Mouse (Mus musculus): ENCODE measurements at regions not wholly inside any gene's neighbourhood (a gene's known extent, or its start where the extent isn't known, plus 50 kb on each side); places are given as distances from the start of the nearest gene placed in this dataset.
A peak's percentile ranks its signal among the peaks of the same experiment; 100 is the strongest.

DNA sequence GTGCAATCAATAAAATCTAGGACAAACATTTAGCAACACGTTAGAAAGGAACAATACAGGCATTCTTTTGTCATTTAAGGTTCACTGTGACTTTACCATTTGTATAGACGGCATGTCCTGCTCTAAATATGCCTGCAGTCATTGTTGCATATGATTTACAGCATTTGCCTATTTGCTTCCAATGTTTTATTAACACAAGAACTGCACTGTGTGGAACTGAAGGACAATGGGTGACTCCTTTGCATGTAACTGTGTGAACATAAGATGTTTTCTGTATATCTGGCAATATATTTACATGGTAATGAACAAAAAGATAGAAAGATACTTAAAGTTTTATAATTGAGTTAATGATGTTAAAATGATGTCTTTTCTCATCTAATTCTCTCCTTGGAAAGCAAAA is 57.1 kb downstream of the Pou4f1 start:
- ATAC-seq (replicated peaks in 1 of 2; ENCODE audit: insufficient read depth in 1 of 2, low FRiP score in 2 of 2, low TSS enrichment in 1 of 2, low read depth in 1 of 2, poor library complexity in 2 of 2, severe bottlenecking in 2 of 2), result no peak

DNA sequence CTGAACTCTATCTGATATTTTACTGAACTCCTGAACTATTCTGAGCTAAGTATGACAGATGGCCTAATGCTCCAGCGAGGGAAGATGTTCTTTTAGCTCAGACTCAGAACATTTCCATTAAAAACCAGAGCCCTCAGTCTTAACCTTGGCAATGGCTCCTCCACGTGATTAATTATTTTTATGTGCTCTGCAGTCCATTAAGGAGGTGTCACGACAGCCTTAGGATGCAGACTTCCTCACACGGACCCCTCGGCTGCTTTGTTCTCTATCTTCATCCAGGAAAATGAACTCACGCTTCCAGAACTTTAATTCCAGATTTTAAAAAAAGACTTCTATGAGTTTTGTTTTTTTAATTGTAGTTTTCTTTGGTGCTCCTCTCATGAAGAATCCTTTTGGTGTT is 57.5 kb downstream of the Pou4f1 start:
- ATAC-seq (replicated peaks in 1 of 2; ENCODE audit: insufficient read depth in 1 of 2, low FRiP score in 2 of 2, low TSS enrichment in 1 of 2, low read depth in 1 of 2, poor library complexity in 2 of 2, severe bottlenecking in 2 of 2), result no peak

DNA sequence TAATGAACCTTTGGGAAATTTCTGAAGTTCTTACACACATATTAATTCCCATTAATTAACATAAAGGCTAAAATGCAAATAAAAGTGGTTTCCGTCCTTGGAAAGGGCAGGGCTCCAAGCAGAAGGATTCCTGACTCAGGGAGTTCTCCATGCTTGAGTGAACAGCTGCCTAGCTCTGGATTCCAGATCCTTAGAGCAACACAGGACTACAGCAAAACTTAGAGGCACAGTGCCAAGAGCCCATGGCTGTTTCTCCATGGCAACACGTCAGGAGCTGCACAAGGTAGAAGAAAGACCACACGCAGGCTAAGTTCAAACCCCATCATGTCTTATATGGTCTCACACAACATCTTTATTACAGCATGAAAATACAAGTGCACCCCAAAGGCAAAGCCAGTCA is 61.7 kb downstream of the Pou4f1 start:
- ATAC-seq (replicated peaks in 1 of 2; ENCODE audit: insufficient read depth in 1 of 2, low FRiP score in 2 of 2, low TSS enrichment in 1 of 2, low read depth in 1 of 2, poor library complexity in 2 of 2, severe bottlenecking in 2 of 2), result no peak

DNA sequence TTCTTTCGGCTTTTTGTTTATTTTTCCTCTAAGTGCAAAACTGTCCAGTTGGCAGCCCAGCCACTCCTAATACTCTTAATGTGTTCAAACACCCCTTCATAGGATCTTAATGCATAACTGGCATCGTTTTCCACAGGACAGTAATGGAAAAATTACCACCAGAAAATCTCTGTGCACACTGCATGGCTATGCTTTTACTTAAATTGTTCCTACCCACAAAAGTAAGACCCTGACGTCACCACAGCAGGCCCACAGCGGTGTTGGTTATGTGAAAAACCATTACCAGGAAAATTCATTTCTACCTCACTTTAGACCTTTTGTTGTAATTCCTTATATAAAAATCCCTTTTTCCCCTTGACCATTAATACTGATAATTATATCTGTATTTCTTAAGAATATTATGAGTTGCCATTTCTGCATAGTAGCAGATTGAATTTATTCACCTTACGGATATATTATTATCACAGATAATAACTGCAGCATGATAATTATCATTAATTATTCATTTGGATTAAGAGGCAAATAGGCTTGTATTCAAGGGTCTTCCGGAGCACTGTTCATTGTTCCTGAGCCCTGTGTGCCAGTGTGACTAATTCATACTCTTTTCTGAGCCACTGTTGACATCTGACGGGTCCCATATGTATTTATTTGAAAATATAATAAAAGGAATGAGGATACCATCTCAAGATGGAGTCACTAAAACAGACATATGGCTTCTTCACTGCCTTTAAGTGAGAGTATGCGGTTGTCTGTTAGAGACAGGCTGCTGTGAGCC is 78.3 kb downstream of the Pou4f1 start:
- no peak for ATAC-seq (replicated peaks in 1 of 2; ENCODE audit: insufficient read depth in 1 of 2, low FRiP score in 2 of 2, low TSS enrichment in 1 of 2, low read depth in 1 of 2, poor library complexity in 2 of 2, severe bottlenecking in 2 of 2)

DNA sequence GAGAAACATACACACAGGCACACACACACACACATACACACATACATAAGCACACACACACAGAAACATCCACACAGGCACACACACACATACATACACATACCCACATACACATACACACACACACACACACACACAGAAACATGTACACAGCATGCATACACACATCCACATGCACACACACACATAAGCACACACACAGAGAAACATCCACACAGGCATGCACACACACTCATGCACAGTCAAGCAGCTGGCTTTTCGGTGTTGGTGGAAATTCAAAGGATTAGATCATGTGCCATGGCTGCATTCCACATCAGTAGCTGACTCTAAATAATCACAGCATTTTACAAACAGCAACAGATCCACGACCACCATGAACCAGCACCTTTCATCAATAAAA is 78.9 kb downstream of the Pou4f1 start:
- ATAC-seq (replicated peaks in 1 of 2; ENCODE audit: insufficient read depth in 1 of 2, low FRiP score in 2 of 2, low TSS enrichment in 1 of 2, low read depth in 1 of 2, poor library complexity in 2 of 2, severe bottlenecking in 2 of 2), result no peak

DNA sequence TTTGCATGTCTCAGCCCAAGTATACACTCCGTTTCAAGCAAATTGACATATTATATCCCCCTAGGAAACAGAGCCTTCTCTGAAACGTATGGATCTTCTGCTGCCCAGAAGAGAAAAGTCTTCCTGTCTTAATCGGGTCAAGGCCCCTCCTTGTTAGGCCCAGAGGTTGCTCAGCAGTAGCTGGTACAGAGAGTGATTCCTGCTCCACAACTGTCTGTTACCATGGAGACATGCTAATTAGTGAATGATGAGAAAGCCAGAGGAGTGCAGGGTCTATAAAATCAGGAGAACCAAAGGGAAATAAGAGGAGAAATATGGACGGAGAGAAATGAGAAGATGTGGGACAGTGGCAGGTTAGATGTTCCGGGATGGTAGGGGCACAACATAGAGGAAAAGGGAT is 86.8 kb downstream of the Pou4f1 start:
- no peak for ATAC-seq (replicated peaks in 1 of 2; ENCODE audit: insufficient read depth in 1 of 2, low FRiP score in 2 of 2, low TSS enrichment in 1 of 2, low read depth in 1 of 2, poor library complexity in 2 of 2, severe bottlenecking in 2 of 2)

DNA sequence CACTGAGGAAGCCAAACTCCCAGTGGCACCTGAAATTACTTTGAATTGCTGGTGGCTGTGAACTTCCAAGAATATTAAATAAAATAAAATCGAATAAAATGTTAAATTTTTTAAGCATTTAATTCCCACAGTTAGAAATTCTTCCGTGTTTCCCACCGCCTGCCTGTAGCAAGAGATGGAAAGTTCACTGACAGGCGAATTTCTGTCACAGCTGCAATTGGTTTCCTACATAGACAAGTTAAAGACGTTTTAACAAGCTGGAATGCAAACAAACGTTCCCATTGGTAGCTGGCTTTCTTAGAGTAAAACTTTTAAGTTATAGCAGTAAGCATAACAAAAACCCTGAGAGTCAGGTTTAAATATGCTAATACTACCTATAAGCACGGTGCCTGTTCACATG is 95.0 kb downstream of the Pou4f1 start:
- ATAC-seq (replicated peaks in 1 of 2; ENCODE audit: insufficient read depth in 1 of 2, low FRiP score in 2 of 2, low TSS enrichment in 1 of 2, low read depth in 1 of 2, poor library complexity in 2 of 2, severe bottlenecking in 2 of 2), result no peak

DNA sequence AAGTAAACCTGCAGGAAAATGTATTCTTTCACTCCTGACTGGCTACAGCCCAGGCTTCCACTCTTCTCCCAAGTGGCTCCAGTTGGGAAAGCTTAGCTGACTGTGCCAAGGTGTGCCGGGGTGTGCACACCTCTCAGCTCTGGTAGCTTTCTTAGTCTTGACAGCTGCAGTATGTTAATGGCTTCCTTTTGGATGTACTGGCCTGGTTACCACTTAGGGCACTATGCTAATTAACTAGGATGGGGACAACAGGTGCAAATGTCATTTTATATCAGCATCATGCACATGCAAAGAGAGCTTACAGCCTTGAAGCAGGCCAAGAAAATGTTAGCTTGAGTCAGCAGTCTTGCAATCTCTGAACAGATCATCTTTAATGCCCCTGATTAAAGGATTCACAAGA is 111.2 kb downstream of the Pou4f1 start:
- ATAC-seq (replicated peaks in 1 of 2; ENCODE audit: insufficient read depth in 1 of 2, low FRiP score in 2 of 2, low TSS enrichment in 1 of 2, low read depth in 1 of 2, poor library complexity in 2 of 2, severe bottlenecking in 2 of 2), result no peak

DNA sequence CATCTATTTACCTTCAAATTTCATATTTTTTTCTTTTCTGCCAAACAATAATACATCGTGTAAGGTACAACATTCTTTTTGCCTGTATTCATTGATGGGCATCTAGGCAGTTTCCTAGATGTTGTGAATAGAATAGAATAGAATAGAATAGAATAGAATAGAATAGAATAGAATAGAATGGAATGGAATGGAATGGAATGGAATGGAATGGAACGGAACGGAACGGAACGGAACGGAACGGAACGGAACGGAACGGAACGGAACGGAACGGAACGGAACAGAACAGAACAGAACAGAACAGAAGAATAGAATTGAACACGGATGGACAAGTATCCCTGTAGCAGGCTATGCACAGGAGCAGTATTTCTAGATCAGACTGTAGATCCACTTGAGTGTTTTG is 131.0 kb downstream of the Pou4f1 start:
- ATAC-seq (replicated peaks in 1 of 2; ENCODE audit: insufficient read depth in 1 of 2, low FRiP score in 2 of 2, low TSS enrichment in 1 of 2, low read depth in 1 of 2, poor library complexity in 2 of 2, severe bottlenecking in 2 of 2), result peak; percentile 53 to 100; a peak in 3 of 4 replicates

DNA sequence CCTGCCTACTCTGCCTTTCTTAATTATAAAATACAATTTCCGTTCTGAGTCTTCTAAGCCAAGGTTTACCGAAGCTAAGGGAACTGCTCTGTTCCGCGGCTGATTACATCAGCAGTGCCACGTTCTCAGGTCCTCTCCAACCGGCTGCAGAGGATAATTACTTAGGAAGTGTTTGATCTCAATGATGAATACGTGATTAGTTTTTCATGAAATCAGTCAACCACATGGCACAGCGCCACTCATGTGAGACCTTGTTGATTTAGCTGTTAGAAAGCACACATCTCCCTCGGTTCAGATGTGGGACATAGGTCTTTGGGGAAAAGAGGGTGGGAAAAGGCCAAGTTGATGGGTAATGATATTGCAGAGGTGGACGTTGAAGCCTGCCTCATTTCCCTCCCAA is 141.7 kb downstream of the Pou4f1 start:
- ATAC-seq (replicated peaks in 1 of 2; ENCODE audit: insufficient read depth in 1 of 2, low FRiP score in 2 of 2, low TSS enrichment in 1 of 2, low read depth in 1 of 2, poor library complexity in 2 of 2, severe bottlenecking in 2 of 2), result no peak

DNA sequence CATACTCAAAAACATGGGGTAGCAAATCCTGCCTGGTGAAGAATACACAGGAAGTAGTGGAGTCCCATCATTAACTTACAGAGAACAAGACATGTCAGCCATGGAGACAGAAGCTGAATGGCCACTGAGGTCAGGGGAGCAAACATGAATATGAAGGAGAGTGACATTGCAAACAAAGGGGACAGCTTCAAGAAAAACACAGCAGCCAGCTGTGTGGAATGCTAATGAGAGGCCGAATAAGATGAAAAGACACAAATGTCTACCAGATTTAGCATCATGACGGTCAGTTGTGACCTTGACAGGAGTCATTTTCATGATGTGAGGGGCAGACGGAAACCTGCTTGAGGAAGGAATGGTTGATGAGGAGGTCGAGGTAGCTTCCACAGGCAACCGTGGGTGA is 167.7 kb downstream of the Pou4f1 start:
- no peak for ATAC-seq (replicated peaks in 1 of 2; ENCODE audit: insufficient read depth in 1 of 2, low FRiP score in 2 of 2, low TSS enrichment in 1 of 2, low read depth in 1 of 2, poor library complexity in 2 of 2, severe bottlenecking in 2 of 2)

DNA sequence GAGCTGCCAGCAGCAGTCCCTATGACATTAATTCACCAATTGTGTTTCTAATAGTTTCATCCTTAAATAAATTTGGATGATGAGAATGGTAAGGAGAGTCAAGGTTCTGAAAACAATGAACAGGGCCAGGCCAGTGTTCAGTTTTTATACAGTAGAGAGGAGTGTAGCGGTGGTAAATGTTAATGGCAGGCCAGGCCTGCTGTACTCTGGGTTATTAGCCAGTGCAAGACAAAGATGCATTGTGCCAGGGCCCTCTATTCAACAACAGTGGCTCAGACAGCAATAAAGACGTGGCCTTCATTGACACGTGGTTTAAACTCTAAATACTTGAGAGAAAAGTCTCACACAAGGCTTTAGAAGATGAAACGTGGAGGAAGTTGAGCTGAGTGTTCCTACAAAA is 169.5 kb downstream of the Pou4f1 start:
- ATAC-seq (replicated peaks in 1 of 2; ENCODE audit: insufficient read depth in 1 of 2, low FRiP score in 2 of 2, low TSS enrichment in 1 of 2, low read depth in 1 of 2, poor library complexity in 2 of 2, severe bottlenecking in 2 of 2), result no peak

DNA sequence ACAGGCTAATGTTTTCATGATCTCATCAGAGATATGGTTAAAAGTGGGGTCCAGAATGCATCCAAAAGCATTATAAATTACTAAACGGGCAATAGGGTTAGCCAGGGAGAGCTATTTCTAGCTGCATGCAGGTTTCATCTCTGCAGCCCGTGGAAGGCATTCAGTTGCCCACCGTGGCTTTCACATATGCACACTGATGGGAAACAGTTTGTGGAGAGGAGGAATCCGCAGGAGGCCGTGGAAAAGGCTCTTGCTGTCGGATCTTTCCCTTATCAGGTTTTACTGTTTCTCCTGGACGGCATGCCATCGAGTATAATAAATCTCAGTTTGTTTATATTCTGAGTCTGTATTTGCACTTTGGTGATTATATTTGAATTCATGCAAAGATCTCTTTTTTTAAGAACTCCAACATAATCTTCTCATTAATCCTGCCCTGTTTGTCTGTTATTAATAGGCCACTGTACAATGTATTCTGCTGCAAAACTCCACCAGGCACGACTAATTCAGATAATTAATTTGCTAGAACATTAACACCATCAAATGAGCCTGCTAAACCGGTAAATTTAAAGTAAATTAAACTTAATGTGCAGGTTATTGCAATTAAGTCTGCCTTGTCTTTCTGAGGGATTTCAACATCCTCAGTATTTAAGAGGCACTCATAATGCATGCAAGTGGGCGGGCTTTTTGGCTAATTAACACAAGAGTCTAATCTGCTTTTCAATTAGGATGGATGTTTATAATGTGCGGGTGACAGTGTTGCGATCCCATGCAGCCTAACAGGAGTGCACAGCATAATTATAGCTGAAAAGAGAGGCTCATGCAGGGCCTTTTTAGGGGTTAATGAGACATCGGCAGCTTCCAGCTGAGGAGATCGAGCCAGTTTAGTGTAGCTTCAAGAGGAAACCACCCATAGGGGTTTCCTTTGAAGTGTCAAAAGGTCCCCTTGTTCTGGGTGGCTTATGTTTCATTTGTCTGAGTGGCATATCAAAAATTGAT is 170.2 kb downstream of the Pou4f1 start:
- no peak for ATAC-seq (replicated peaks in 1 of 2; ENCODE audit: insufficient read depth in 1 of 2, low FRiP score in 2 of 2, low TSS enrichment in 1 of 2, low read depth in 1 of 2, poor library complexity in 2 of 2, severe bottlenecking in 2 of 2)

DNA sequence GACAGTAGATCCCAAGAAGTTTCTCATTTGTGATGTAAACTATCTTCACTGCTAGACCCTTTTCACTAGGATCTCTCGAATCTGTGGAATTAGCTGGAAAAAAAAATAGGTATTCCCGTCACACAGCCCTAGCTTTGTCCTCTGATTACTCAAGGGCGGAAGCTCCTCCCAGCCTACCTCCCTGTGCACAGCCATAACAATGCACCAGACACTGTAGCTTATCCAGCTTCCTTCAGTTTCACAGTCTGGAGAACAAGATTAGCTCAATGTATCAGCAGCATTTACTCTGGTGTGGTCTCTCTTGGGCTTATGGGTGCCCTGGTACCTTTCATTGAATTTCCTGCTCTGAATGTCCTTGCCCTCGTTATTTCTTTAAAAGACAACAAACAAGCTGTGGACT is 174.0 kb downstream of the Pou4f1 start:
- no peak for ATAC-seq (replicated peaks in 1 of 2; ENCODE audit: insufficient read depth in 1 of 2, low FRiP score in 2 of 2, low TSS enrichment in 1 of 2, low read depth in 1 of 2, poor library complexity in 2 of 2, severe bottlenecking in 2 of 2)

DNA sequence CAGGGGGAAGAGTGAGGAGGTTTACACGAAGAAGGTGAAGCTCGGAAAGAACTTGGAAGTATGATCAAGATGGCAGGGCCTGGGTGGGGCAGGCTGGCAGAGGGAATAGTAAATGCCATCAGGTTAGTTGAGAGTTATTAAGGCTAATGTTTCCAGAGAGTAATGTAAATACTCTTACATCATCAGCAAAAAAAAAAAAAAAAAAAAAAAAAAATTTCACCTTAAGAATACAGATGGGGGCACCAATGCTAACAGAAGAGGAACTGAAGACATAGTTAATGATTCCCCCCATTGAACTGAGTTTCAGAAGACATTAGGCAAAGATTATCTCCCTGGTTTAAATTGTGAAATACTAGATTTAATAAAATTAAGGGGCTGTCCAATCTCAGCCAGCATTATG is 174.7 kb downstream of the Pou4f1 start:
- no peak for ATAC-seq (replicated peaks in 1 of 2; ENCODE audit: insufficient read depth in 1 of 2, low FRiP score in 2 of 2, low TSS enrichment in 1 of 2, low read depth in 1 of 2, poor library complexity in 2 of 2, severe bottlenecking in 2 of 2)

DNA sequence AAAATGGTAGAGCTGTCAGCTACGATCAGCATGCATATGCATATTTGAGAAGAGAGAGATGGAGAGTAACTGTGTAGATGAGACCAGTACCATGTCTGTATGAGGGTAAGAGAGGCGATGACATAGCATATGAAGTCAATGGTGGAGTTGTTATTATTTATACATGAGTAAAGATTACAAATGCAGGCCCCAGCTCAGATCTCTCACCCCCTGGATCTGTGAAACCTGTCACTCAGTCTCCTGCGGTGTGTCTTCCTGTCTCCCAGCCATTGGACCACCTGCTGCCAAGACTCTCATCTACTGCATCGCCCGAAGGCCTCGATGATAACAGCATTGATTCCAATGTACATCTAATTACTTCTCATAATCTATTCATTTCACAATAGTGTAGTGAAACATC is 187.4 kb downstream of the Pou4f1 start:
- no peak for ATAC-seq (replicated peaks in 1 of 2; ENCODE audit: insufficient read depth in 1 of 2, low FRiP score in 2 of 2, low TSS enrichment in 1 of 2, low read depth in 1 of 2, poor library complexity in 2 of 2, severe bottlenecking in 2 of 2)

DNA sequence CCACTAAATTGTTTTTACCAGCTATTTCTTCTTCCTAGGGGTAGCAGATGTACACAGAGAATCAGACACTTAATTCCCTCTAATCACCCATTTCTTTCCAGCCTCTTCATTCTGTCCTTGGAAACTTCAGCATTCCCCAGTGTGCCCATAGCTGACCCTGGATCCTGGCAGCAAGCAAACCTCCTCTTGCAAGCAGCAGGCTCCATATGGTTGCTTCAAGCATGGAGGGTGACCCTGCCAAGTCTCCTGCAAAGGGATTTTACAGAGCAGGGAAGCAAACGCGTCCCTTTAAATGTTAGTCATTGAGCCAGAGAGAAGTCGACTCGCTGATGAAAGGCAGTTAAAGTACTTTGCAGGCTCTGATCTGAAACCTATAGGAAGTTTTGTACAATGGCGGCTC is 187.9 kb downstream of the Pou4f1 start:
- ATAC-seq (replicated peaks in 1 of 2; ENCODE audit: insufficient read depth in 1 of 2, low FRiP score in 2 of 2, low TSS enrichment in 1 of 2, low read depth in 1 of 2, poor library complexity in 2 of 2, severe bottlenecking in 2 of 2), result no peak

DNA sequence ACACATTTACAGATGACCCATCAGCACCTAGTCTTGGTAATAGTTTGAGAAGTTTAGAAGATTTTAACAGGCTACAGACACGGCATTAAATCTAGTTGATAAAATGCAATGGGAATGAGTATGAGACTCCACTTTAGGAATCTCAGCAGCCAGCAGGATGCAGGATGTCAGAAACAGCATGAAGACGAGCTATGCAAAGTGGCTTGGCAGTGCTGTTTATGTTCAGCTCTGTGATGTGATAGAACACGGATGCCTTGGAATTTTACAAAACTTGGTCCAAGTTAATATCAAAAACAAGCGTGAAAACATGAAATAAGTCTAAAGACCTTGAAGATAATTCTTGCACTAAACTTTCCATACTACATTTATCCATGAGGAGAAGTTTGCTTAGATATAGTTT is 193.0 kb downstream of the Pou4f1 start:
- ATAC-seq (replicated peaks in 1 of 2; ENCODE audit: insufficient read depth in 1 of 2, low FRiP score in 2 of 2, low TSS enrichment in 1 of 2, low read depth in 1 of 2, poor library complexity in 2 of 2, severe bottlenecking in 2 of 2), result no peak

Data from hematopoietic stem cell, adult 5-6 weeks (primary cell).